Mouse (Mus musculus): ENCODE measurements at regions not wholly inside any gene's neighbourhood (a gene's known extent, or its start where the extent isn't known, plus 50 kb on each side); places are given as distances from the start of the nearest gene placed in this dataset.

DNA sequence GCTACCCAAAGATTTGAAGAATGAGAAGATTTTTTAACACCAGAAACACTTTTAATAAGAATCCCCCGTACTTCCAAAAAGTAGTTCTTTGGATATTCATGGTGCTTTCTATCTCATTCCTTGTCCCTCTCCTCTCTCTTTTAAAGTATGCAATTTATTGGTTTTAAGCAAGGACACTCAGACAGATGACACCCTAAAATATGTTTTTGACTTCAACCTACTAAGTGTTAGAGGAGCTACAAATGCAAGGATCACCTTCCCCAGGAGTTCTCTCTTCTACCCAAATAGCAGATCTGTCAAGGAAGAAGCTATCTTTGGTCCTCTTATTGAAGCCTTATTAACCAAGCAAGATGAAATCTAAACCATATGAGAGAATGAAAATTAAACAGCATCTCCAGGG lies 86.6 kb upstream of the Ifngr1 start:
- TF ChIP-seq POLR2A (IDR thresholded peaks at IDR 0.05; ENCODE audit: extremely low read depth, insufficient read depth, low read length): no peak
- TF ChIP-seq CTCF (IDR thresholded peaks at IDR 0.05; ENCODE audit: low read depth, low read length): no peak
